Mouse (Mus musculus): ENCODE measurements at regions not wholly inside any gene's neighbourhood (a gene's known extent, or its start where the extent isn't known, plus 50 kb on each side); places are given as distances from the start of the nearest gene placed in this dataset.

- no peak for DNase-seq
- intact Hi-C loops (cut with DNase I), result no loop called here
These were observed 5478.8 kb downstream of the 9330182O14Rik start for GRCm38 (mm10) chr15:45612954-45613353.

- intact Hi-C loops (cut with DNase I), result no loop called here
- DNase-seq, result no peak
These were observed 5512.1 kb downstream of the 9330182O14Rik start for GRCm38 (mm10) chr15:45646256-45646655.

GRCm38 (mm10) chr15:45663601-45664000 is 5529.4 kb downstream of the 9330182O14Rik start:
- intact Hi-C loops (cut with DNase I), result no loop called here
- DNase-seq, result no peak

- DNase-seq, result no peak
- intact Hi-C loops (cut with DNase I), result no loop called here
These were observed 5555.3 kb downstream of the 9330182O14Rik start for GRCm38 (mm10) chr15:45689446-45689845.

GRCm38 (mm10) chr15:45690026-45690425 is 5555.9 kb downstream of the 9330182O14Rik start:
- no peak for DNase-seq
- intact Hi-C loops (cut with DNase I), result no loop called here

- intact Hi-C loops (cut with DNase I), result no loop called here
- no peak for DNase-seq
These were observed 5576.9 kb downstream of the 9330182O14Rik start for GRCm38 (mm10) chr15:45711109-45711508.

GRCm38 (mm10) chr15:45730370-45731153 is 5596.4 kb downstream of the 9330182O14Rik start:
- no peak for DNase-seq
- intact Hi-C loops (cut with DNase I), result no loop called here

GRCm38 (mm10) chr15:45763225-45763624 is 5629.1 kb downstream of the 9330182O14Rik start:
- DNase-seq, result peak in 1 of 2 experiments; percentile 4
- intact Hi-C loops (cut with DNase I), result no loop called here
